Mouse (Mus musculus) central nervous system, embryonic 11.5 days (tissue): ENCODE measurements around the gene Gla. TPM values are rescaled to one million over a fixed set of nuclear protein-coding genes. Genes with fewer than 3 reads are reported as not detected.

Source experiments
- polyA plus RNA-seq: library from polyadenylated mRNA; depleted of rRNA; stranded (reverse); fragments of >200 nt; gene quantifications from 2 replicates; pipeline ENCODE4 v1.2.3, GENCODE M21; 2012; rRNA removed

Gla gene
- 5.5 and 6.5 TPM in 2 replicates for polyA plus RNA-seq

GRCm38 (mm10) chrX:134600659-134601379 lies at the start of gene Gla, which contains the start of gene Hnrnph2:
TSS of gene Gla (minus strand) at chrX:134601125.
TSS of gene Hnrnph2 (plus strand) at chrX:134601179.

GRCm38 (mm10) chrX:134585103-134586002 lies 15.6 kb downstream of the Gla start, which contains the start of gene Rpl36a:
TSS of gene Rpl36a (plus strand) at chrX:134585654.

GRCm38 (mm10) chrX:134582888-134583669 lies 17.8 kb downstream of the Gla start, which contains the start of gene Btk:
TSS of gene Btk (minus strand) at chrX:134583570.

DNA sequence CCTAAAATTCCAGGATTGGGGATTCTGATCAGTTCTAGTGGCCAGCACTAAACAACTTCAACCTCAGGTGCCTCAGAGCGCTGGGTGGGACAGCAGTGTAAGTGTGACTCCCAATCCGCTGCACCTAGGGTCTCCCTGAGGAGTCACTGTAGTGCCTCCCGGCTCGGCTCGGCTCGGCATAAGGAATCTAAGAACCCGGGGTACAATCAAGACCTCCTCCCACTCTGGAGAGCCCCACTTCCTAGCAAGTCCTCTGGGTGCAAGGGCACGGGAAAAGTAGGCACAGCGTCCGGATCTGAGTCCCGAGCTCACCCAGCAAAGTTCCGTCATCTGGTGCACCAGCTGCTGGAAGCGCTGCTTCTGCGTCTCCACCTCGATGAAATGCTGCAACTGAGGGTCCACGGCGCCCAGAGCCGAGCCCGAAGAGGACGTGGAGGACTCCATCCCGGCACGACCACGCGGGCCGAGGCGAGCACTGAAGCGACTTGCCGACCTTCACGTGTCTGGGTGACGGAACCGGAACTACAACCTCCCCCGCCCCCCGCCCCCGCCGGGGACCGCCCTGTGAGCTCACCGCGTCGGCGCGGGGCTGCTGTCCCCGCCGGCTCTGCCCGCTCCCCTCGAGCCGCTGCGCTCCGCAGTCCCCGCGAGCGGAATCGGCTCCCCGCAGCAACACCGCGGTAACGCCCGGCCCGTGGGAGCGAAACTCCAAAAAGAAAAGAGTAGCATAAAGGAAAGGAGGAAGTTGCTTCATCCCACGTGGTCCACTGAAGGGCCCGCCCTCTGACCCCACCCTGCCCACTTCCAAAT lies 59.6 kb downstream of the Gla start, which contains the start of gene Timm8a1:
Gene Timm8a1, minus strand, starts transcription at position 721 of the 810 bp plus-strand sequence.

Other genes starting within 250 kb of the Gla start
- gene Drp2, start 196.6 kb downstream of the Gla start, polyA plus RNA-seq, result 10.3 and 12.0 TPM in 2 replicates
- gene Taf7l, start 124.6 kb downstream of the Gla start, polyA plus RNA-seq, result 0.07 and 0.14 TPM in 2 replicates
- gene Timm8a1, start 59.3 kb downstream of the Gla start, polyA plus RNA-seq, result 18.5 and 23.3 TPM in 2 replicates
- gene Btk, start 17.6 kb downstream of the Gla start, polyA plus RNA-seq, result 2.8 and 3.7 TPM in 2 replicates
- 1,456 and 2,072 TPM in 2 replicates for gene Rpl36a, start 15.5 kb downstream of the Gla start, polyA plus RNA-seq
- gene Hnrnph2, start 54 bp upstream of the Gla start, polyA plus RNA-seq, result 123 and 138 TPM in 2 replicates
- gene Armcx4, start 85.4 kb upstream of the Gla start, polyA plus RNA-seq, result 35.6 and 49.8 TPM in 2 replicates
- gene Armcx1, start 116.8 kb upstream of the Gla start, polyA plus RNA-seq, result 65.0 and 73.3 TPM in 2 replicates
- gene Armcx6, start 150.3 kb upstream of the Gla start, polyA plus RNA-seq, result 27.3 and 30.3 TPM in 2 replicates
- 41.3 and 46.6 TPM in 2 replicates for gene Armcx3, start 155.5 kb upstream of the Gla start, polyA plus RNA-seq
- 77.6 and 90.4 TPM in 2 replicates for gene Armcx2, start 208.1 kb upstream of the Gla start, polyA plus RNA-seq